Mouse (Mus musculus): ENCODE results near the gene Atpaf1.

Atpaf1 gene

GRCm38 (mm10) chr4:115848083-115848482 lies 63.5 kb downstream of the Atpaf1 start:
- peak; percentile 8 for DNase-seq (ENCODE audit: low read depth, low spot score)
- no peaks in the 10 kb centered on the region for H3K27me3 ChIP-seq (ENCODE audit: control insufficient read depth, insufficient read depth, low read length, poor library complexity, severe bottlenecking)

DNA sequence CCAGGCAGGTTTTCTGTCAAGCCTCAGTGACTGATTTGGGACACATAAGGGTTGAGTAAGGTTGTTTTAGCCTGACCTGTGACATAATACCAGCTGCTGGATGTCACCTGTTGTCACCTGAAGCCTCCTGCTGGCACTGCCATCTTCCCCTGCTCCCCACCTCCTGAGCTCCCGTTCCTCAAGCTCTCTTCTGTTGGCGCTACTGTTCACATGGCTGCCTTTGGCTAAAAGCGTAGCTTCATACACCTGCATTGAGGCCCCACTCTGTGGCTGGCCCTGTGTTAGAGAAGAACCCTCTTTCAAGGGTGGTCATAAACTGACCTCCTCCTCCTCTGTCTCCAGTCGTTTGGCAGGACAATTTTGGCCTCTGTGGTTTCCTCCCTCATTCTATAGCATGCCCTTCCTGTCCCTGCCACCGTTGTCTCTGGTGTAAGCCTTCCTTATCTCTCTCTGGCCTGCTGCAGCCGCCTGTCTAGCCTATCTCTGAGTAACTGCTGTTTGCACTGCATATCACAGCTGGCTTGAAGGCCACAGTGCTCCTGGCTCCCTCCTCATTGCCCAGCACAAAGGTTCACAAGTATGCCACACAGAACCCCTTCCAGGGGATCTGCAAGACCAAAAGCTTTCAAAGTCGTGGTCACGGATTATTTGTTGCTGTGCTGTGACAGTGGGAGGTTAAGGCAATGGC lies 64.5 kb downstream of the Atpaf1 start:
- H3K36me3 ChIP-seq (ENCODE audit: control insufficient read depth, insufficient read depth, low read length, poor library complexity, severe bottlenecking), result no peaks in the 10 kb centered on the region
- no peak for DNase-seq (ENCODE audit: low read depth, low spot score)
- no peaks in the 10 kb centered on the region for H3K27me3 ChIP-seq (ENCODE audit: control insufficient read depth, insufficient read depth, low read length, poor library complexity, severe bottlenecking)

More at GRCm38 (mm10) chr4:115848083-115848482, 63.5 kb downstream of the Atpaf1 start:
- H3K36me3 ChIP-seq (ENCODE audit: control insufficient read depth, insufficient read depth, low read length, poor library complexity, severe bottlenecking), result no peaks in the 10 kb centered on the region

DNA sequence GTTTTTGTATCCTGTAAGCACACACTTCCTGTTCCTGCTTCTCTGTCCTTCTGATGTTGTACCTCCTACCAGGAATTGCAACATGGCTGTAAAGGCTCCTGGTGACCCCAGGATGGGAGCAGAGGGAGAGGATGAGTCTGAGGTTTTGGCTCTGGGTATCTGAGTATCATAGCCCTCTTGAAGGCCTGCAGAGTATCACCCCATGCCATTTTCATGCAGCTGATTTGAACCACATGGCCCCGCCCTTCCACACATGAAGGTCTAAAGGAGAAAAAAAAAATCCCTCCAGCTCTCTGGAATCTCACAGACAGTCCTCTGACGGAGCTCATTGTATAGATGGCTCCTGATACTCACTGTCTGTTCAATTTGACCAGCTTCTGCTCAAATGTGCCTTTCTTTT lies 65.5 kb downstream of the Atpaf1 start:
- H3K36me3 ChIP-seq (ENCODE audit: control insufficient read depth, insufficient read depth, low read length, poor library complexity, severe bottlenecking), result no peaks in the 10 kb centered on the region
- H3K27me3 ChIP-seq (ENCODE audit: control insufficient read depth, insufficient read depth, low read length, poor library complexity, severe bottlenecking), result no peaks in the 10 kb centered on the region
- DNase-seq (ENCODE audit: low read depth, low spot score), result no peak

GRCm38 (mm10) chr4:115850631-115851030 lies 66.0 kb downstream of the Atpaf1 start:
- H3K27me3 ChIP-seq (ENCODE audit: control insufficient read depth, insufficient read depth, low read length, poor library complexity, severe bottlenecking), result no peaks in the 10 kb centered on the region
- DNase-seq (ENCODE audit: low read depth, low spot score), result peak; percentile 8
- no peaks in the 10 kb centered on the region for H3K36me3 ChIP-seq (ENCODE audit: control insufficient read depth, insufficient read depth, low read length, poor library complexity, severe bottlenecking)

DNA sequence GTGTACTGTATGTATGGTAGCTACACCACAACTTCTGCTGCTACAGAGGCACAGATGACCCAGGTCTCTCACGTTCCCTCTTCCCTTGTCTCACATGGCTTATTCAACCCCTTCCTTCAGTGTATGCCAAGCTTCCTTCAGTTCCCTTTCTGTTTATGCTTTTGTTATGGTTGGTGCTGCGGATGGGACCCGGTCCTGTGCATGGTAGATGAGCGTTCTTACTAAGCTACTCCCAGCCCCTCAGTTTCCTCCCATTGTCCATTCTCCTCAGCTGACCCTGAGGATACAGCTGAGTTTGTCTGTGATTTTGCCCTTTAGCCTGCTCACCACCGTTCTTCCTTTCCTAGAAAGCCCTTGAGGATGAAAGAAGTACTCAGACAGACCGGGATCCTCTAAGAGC lies 67.0 kb downstream of the Atpaf1 start:
- no peaks in the 10 kb centered on the region for H3K36me3 ChIP-seq (ENCODE audit: control insufficient read depth, insufficient read depth, low read length, poor library complexity, severe bottlenecking)
- DNase-seq (ENCODE audit: low read depth, low spot score), result no peak
- no peaks in the 10 kb centered on the region for H3K27me3 ChIP-seq (ENCODE audit: control insufficient read depth, insufficient read depth, low read length, poor library complexity, severe bottlenecking)

DNA sequence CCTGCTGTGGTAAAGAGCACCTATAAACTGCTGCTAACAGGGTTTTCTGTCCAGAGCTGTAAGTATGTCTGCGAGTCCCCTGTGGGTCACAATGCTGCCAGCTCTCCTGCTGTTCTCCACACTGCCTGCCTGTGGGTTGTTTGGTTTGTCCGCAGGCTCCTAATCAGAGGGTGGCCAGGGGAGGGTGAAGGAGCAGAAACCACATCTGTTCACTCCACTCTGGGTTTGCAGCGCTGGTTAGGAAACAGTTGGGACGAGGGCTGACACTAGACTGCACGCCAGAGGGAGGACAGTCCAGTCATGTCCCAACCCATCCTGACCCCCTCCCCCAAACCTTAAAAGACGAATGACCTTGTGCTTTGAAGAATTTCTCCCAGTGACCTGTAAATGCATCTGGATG lies 70.5 kb downstream of the Atpaf1 start:
- no peak for DNase-seq (ENCODE audit: low read depth, low spot score)
- H3K36me3 ChIP-seq (ENCODE audit: control insufficient read depth, insufficient read depth, low read length, poor library complexity, severe bottlenecking), result no peaks in the 10 kb centered on the region; the same call in 1 of the 2 replicates
- no peaks in the 10 kb centered on the region for H3K27me3 ChIP-seq (ENCODE audit: control insufficient read depth, insufficient read depth, low read length, poor library complexity, severe bottlenecking)

- no peaks in the 10 kb centered on the region; the same call in 1 of the 2 replicates for H3K36me3 ChIP-seq (ENCODE audit: control insufficient read depth, insufficient read depth, low read length, poor library complexity, severe bottlenecking)
- no peak for DNase-seq (ENCODE audit: low read depth, low spot score)
- H3K27me3 ChIP-seq (ENCODE audit: control insufficient read depth, insufficient read depth, low read length, poor library complexity, severe bottlenecking), result no peaks in the 10 kb centered on the region
These were observed 71.0 kb downstream of the Atpaf1 start for GRCm38 (mm10) chr4:115855609-115856008.

DNA sequence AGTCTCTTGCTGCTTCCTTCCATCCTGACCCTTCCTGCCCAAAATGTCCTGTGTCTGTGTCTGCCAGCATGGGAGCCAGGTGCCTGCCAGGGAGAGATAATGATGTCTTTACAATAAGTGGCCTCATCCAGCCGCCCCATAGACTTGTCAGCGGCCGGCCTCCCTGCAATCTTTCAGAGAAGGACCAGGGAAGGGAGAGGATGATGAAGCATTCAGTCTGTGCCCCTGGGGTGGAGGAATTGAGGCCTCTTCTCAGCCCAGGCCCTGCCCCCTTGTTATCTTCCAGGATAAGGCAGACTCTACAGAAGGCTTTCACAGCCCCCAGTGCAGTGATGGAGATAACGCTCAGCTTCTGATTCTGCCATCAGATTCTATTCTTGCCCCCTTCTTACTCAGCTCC lies 71.7 kb downstream of the Atpaf1 start:
- Histone ChIP-seq H3K27me3 (ENCODE audit: control insufficient read depth, insufficient read depth, low read length, poor library complexity, severe bottlenecking) (no peaks in the 10 kb centered on the region), H3K36me3 (ENCODE audit: control insufficient read depth, insufficient read depth, low read length, poor library complexity, severe bottlenecking) (peaks cover 2% of the 10 kb centered on the region; the same call in 1 of the 2 replicates)
- DNase-seq (ENCODE audit: low read depth, low spot score), result no peak

DNA sequence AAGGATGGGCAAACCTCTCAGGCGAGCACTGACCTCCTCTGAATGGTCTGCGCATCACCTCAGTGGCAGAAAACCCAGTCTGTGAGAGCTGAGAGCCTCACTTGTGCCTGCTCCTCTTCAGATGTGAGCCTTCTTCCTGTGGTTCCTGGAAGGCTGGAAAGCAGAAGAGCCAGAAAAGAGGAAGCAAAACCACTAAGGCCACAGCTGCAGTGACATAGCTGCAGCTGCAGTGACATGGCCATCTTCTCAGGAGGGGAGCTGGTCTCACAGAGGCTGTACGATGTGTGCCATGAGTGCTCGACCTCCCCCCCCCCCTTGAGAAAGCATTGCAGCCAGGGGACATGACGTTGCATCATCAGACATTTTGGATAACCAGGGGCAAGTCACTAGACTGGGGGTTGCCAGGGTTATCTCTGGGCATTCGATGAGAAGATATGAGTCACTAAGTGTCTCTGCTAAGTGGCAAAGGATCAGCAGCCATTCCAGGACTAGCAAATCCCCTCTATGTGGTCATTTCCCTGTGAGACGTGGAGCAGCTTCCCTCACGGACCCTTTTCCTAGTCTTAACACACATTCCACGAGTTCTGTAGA lies 72.8 kb downstream of the Atpaf1 start:
- no peaks in the 10 kb centered on the region for H3K27me3 ChIP-seq (ENCODE audit: control insufficient read depth, insufficient read depth, low read length, poor library complexity, severe bottlenecking)
- H3K36me3 ChIP-seq (ENCODE audit: control insufficient read depth, insufficient read depth, low read length, poor library complexity, severe bottlenecking), result peaks cover 2% of the 10 kb centered on the region; the same call in 1 of the 2 replicates
- DNase-seq (ENCODE audit: low read depth, low spot score), result peak; percentile 59

DNA sequence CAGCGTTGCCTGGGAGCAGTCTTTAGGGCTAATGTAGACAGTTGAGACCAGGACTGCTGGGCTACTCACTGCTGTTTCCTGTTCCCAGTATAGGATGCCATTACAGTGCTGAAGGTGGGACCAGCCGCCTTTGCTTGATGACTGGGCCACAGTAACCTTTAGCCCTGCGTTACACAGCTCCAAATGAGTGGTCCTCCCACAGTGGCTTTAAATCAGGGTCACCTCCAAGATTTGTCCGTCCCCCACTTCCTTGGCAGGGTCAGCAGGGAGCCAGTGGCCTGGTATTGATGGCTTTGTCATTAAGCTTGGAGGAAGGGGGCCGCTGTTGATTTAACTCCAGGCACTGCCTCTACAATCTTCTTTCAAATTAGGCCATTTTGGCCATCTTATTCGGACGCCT lies 78.7 kb downstream of the Atpaf1 start:
- Histone ChIP-seq H3K36me3 (ENCODE audit: control insufficient read depth, insufficient read depth, low read length, poor library complexity, severe bottlenecking) (peaks cover 3% of the 10 kb centered on the region), H3K27me3 (ENCODE audit: control insufficient read depth, insufficient read depth, low read length, poor library complexity, severe bottlenecking) (no peaks in the 10 kb centered on the region)
- no peak for DNase-seq (ENCODE audit: low read depth, low spot score)

DNA sequence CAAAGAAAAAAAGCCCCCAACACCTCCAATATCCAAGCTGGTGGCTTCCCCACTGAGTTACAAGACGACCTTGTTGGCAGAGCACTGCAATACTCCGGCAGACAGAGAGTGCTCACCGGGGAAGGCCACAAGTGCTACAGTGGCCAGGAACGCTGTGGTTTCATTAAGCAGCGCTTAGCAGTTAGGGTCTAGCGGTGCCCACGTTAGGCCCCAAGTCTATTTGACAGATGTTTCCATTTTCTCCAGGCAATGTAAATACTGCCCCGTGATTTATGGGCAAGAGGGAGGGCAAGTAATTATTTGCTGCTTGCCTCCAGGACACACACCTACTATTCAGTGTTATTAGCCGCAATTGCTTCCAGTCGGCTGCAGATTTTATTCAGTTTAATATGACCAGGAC lies 79.3 kb downstream of the Atpaf1 start:
- no peak for DNase-seq (ENCODE audit: low read depth, low spot score)
- Histone ChIP-seq H3K27me3 (ENCODE audit: control insufficient read depth, insufficient read depth, low read length, poor library complexity, severe bottlenecking) (no peaks in the 10 kb centered on the region), H3K36me3 (ENCODE audit: control insufficient read depth, insufficient read depth, low read length, poor library complexity, severe bottlenecking) (peaks cover 3% of the 10 kb centered on the region)

Measured in splenic B cell, adult 2 months (primary cell).